Mouse (Mus musculus): ENCODE data around the gene Ppcdc. TPM values are rescaled to one million over a fixed set of nuclear protein-coding genes. Genes with fewer than 3 reads are reported as not detected.

The Ppcdc gene
- 100 to 1,000 TPM in 5 of 26 experiments, 10 to 100 TPM in 21; 29.6 to 129 (median 82.6) TPM for total RNA-seq (2018; cell fraction: chromatin; rRNA removed)
- 10 to 100 TPM in 13 of 26 experiments, 1 to 10 TPM in 13; 4.6 to 16.6 (median 9.9) TPM for total RNA-seq (2018; cell fraction: cytosol; rRNA removed)
- 10 to 100 TPM; 31.7 to 91.3 (median 64.3) TPM for total RNA-seq (2018; cell fraction: nucleus; rRNA removed)
- polyA plus RNA-seq (2018), result 7.9 to 18.3 TPM (median 17.6 TPM) in 3 replicates

GRCm38 (mm10) chr9:57439522-57440295 is at the start of gene Ppcdc:
Gene Ppcdc, minus strand, starts transcription at chr9:57440124.
- Histone ChIP-seq H3K36me3 (ENCODE audit: inconsistent target) (peaks cover 8% of the 10 kb centered on the region), H3K27ac (peak within 1 kb of the TSS; percentile 75), H3K79me2 (ENCODE audit: inconsistent target) (no peaks in the 10 kb centered on the region), H3K4me3 (ENCODE audit: inconsistent target) (peak within 1 kb of the TSS; percentile 64)
- 2% methylated on average over 32 of the region's 32 CpGs for WGBS (ENCODE audit: missing documents)

- H3K27ac ChIP-seq, result no peak overlapping the region
- H3K36me3 ChIP-seq (ENCODE audit: inconsistent target), result no peaks in the 10 kb centered on the region
- WGBS (ENCODE audit: missing documents), result 65% methylated on average over 7 of the region's 7 CpGs
- H3K79me2 ChIP-seq (ENCODE audit: inconsistent target), result no peaks in the 10 kb centered on the region
- no peak overlapping the region for H3K4me3 ChIP-seq (ENCODE audit: inconsistent target)
Observed at GRCm38 (mm10) chr9:57487807-57488206, 47.9 kb upstream of the Ppcdc start.

- no peak overlapping the region for H3K27ac ChIP-seq
- no peaks in the 10 kb centered on the region for H3K36me3 ChIP-seq (ENCODE audit: inconsistent target)
- H3K4me3 ChIP-seq (ENCODE audit: inconsistent target), result no peak overlapping the region
- 20% methylated on average over 7 of the region's 7 CpGs for WGBS (ENCODE audit: missing documents)
- H3K79me2 ChIP-seq (ENCODE audit: inconsistent target), result no peaks in the 10 kb centered on the region
Observed at GRCm38 (mm10) chr9:57485774-57486173, 45.9 kb upstream of the Ppcdc start.

DNA sequence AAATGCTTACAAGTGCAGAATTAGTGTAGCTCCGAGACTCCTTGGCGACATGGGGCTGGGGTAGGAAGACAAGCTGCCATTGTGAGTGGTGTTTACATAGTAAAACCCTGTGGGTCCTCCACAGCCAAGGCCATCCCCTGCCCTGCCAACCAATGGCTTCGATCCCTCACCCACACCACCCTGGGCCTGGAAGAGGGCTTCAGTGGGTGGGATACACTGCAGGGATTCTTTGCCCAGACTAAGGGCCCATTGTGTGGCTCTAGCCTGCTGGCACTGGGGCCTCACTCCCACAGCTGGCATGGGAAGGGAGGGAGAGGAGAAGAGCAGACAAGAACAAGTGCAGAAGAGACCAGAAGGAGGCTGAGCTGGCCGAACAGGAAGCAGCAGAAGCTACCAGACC is 29.0 kb upstream of the Ppcdc start:
- Histone ChIP-seq H3K36me3 (ENCODE audit: inconsistent target) (0 out of 2 replicates have a peak, but pooled peaks cover 5% of the 10 kb centered on the region), H3K27ac (no peak overlapping the region), H3K79me2 (ENCODE audit: inconsistent target) (peaks cover 31% of the 10 kb centered on the region), H3K4me3 (ENCODE audit: inconsistent target) (no peak overlapping the region)
- 78% methylated on average over 4 of the region's 4 CpGs for WGBS (ENCODE audit: missing documents)

GRCm38 (mm10) chr9:57467896-57468549 is 28.1 kb upstream of the Ppcdc start, which contains the start of gene Scamp5:
Gene Scamp5, minus strand, starts transcription at chr9:57468060.
- 2% methylated on average over 48 of the region's 48 CpGs for WGBS (ENCODE audit: missing documents)
- H3K27ac ChIP-seq, result peak within 1 kb of the TSS; percentile 85
- peak within 1 kb of the TSS; percentile 90 for H3K4me3 ChIP-seq (ENCODE audit: inconsistent target)
- H3K36me3 ChIP-seq (ENCODE audit: inconsistent target), result 0 out of 2 replicates have a peak, but pooled peaks cover 5% of the 10 kb centered on the region
- H3K79me2 ChIP-seq (ENCODE audit: inconsistent target), result peaks cover 40% of the 10 kb centered on the region

DNA sequence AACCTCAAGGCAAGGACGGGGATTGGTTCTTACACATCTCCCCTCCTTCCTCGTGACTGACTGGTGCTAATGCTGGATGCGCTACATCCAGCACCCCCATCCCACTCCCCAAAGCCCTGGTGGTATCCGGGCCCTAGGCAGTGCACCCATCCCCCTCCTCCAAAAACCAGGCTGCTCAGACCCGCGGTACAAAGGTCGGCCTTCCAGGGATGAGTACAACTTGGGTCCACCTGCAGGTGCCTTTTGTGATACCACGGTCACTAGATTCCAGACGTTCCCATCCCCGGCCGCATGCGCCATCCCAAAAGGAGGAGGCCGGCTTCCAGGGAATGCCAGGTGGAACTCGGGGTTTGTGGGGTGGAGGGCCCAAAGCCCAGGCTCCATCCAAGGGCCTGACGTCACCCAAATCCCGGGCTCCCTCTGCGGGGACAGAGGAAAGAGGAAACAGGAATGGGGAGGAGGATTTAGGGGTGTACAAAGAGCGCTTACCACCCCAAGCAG is 27.4 kb upstream of the Ppcdc start:
- Histone ChIP-seq H3K36me3 (ENCODE audit: inconsistent target) (peaks cover 5% of the 10 kb centered on the region; the same call in 1 of the 2 replicates), H3K27ac (peak overlapping the region; percentile 85), H3K4me3 (ENCODE audit: inconsistent target) (peak overlapping the region; percentile 90), H3K79me2 (ENCODE audit: inconsistent target) (peaks cover 47% of the 10 kb centered on the region)
- 6% methylated on average over 18 of the region's 18 CpGs for WGBS (ENCODE audit: missing documents)

GRCm38 (mm10) chr9:57466101-57466500 is 26.2 kb upstream of the Ppcdc start:
- Histone ChIP-seq H3K79me2 (ENCODE audit: inconsistent target) (peaks cover 59% of the 10 kb centered on the region), H3K36me3 (ENCODE audit: inconsistent target) (peaks cover 5% of the 10 kb centered on the region; the same call in 1 of the 2 replicates), H3K27ac (peak overlapping the region; percentile 85), H3K4me3 (ENCODE audit: inconsistent target) (peak overlapping the region; percentile 90; the same call in 1 of the 2 replicates)
- 0% methylated on average over 3 of the region's 3 CpGs for WGBS (ENCODE audit: missing documents)

- Histone ChIP-seq H3K4me3 (ENCODE audit: inconsistent target) (no peak overlapping the region), H3K36me3 (ENCODE audit: inconsistent target) (peaks cover 5% of the 10 kb centered on the region; the same call in 1 of the 2 replicates), H3K79me2 (ENCODE audit: inconsistent target) (peaks cover 91% of the 10 kb centered on the region), H3K27ac (no peak overlapping the region)
- WGBS (ENCODE audit: missing documents), result 93% methylated on average over 6 of the region's 6 CpGs
Observed at GRCm38 (mm10) chr9:57462866-57463265, 22.9 kb upstream of the Ppcdc start.

DNA sequence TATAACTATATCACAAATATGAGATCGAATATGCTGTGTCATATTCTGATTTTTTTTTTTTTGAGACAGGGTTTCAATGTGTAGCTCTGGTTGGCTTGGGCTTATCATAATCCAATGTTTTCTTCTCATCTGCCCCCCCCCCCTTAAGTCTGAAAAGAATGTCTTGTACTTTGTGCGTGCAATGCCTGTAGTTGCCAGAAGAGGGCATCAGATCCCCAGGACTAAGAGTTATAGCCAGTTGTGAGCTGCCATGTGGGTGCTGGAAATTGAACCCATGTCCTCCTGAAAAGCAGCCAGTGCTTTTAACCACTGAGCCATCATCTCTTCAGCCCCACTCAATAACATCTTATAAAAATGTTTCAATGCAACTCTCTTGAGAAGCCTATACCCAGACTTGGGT is 19.8 kb upstream of the Ppcdc start:
- H3K4me3 ChIP-seq (ENCODE audit: inconsistent target), result no peak overlapping the region
- H3K36me3 ChIP-seq (ENCODE audit: inconsistent target), result peaks cover 5% of the 10 kb centered on the region; the same call in 1 of the 2 replicates
- H3K79me2 ChIP-seq (ENCODE audit: inconsistent target), result peaks cover 99% of the 10 kb centered on the region
- WGBS (ENCODE audit: missing documents), result 90% methylated on average over 2 of the region's 2 CpGs
- no peak overlapping the region for H3K27ac ChIP-seq

DNA sequence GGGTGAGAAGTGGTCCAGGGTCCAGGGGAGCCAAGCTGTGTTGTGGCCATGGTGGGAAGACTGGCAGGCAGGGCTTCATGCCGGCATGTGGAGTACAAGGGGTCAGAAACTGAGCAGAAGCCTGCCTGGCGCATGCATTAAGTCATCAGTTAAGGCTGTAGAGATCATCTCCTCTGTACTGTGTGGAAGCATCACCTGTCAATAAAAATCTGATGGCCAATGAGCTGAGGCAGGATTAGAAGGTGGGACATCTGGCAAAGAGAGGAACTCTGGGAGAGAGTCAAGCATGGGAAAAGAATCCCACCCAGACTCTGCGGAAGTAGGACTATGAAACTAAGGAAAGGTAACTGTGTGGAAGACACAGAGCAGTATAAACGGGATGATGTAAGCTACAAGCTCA is 13.6 kb upstream of the Ppcdc start:
- H3K27ac ChIP-seq, result no peak overlapping the region
- H3K36me3 ChIP-seq (ENCODE audit: inconsistent target), result peaks cover 27% of the 10 kb centered on the region
- 87% methylated on average over 4 of the region's 4 CpGs for WGBS (ENCODE audit: missing documents)
- H3K4me3 ChIP-seq (ENCODE audit: inconsistent target), result no peak overlapping the region
- peaks cover 56% of the 10 kb centered on the region; the same call in 1 of the 2 replicates for H3K79me2 ChIP-seq (ENCODE audit: inconsistent target)

DNA sequence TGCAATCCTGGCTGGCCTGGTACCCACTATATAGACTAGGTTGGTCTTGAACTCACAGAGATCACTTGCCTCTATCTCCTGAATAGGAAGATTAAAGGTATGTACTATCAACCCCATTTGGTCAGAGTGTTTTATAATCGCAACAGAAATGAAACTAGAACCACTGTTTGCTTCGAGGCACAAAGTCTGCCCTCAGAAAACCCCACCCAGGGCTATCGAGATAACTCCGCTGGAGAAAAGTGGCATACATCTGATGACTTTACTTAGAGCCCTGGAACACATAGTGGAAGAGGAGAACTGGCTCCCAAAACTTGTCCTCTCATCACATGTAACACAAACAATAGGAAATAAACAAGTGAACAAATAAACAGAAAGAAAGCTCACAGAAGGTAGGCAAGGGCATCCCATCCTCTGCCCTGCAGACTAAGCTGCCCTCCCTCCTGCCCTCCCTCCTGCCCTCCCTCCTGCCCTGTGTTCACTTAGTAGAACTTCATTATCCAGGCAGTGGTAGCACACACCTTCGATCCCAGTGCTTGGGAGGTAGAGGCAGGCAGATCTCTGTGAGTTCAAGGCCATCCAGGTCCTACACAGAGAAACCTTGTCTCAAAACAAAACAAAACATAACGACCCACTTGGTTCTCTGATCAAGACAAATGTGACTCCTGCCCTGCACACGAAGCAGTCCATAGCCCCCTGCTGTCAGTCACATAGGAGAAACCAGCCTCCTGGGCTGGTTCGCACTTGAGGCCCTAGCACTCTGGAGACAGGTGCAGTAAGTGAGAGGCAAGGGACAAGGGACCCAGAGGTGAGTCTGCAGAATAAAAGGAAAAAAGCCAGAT is 12.9 kb upstream of the Ppcdc start:
- 84% methylated on average over 8 of the region's 8 CpGs for WGBS (ENCODE audit: missing documents)
- H3K36me3 ChIP-seq (ENCODE audit: inconsistent target), result peaks cover 33% of the 10 kb centered on the region

GRCm38 (mm10) chr9:57449715-57450114 is 9.8 kb upstream of the Ppcdc start:
- peaks cover 55% of the 10 kb centered on the region for H3K36me3 ChIP-seq (ENCODE audit: inconsistent target)
- peaks cover 19% of the 10 kb centered on the region; the same call in 1 of the 2 replicates for H3K79me2 ChIP-seq (ENCODE audit: inconsistent target)

More for the DNA sequence above, 12.9 kb upstream of the Ppcdc start:
- H3K27ac ChIP-seq, result no peak overlapping the region
- H3K4me3 ChIP-seq (ENCODE audit: inconsistent target), result no peak overlapping the region
- H3K79me2 ChIP-seq (ENCODE audit: inconsistent target), result peaks cover 50% of the 10 kb centered on the region; the same call in 1 of the 2 replicates

GRCm38 (mm10) chr9:57440620-57441019 is 696 bp upstream of the Ppcdc start:
- H3K36me3 ChIP-seq (ENCODE audit: inconsistent target), result peaks cover 17% of the 10 kb centered on the region
- no peak overlapping the region for H3K27ac ChIP-seq
- H3K4me3 ChIP-seq (ENCODE audit: inconsistent target), result no peak overlapping the region
- no peaks in the 10 kb centered on the region for H3K79me2 ChIP-seq (ENCODE audit: inconsistent target)
- WGBS (ENCODE audit: missing documents), result 92% methylated on average over 1 of the region's 1 CpGs

More at GRCm38 (mm10) chr9:57449715-57450114, 9.8 kb upstream of the Ppcdc start:
- Histone ChIP-seq H3K4me3 (ENCODE audit: inconsistent target) (no peak overlapping the region), H3K27ac (no peak overlapping the region)
- 78% methylated on average over 1 of the region's 1 CpGs for WGBS (ENCODE audit: missing documents)
